Mouse (Mus musculus): ENCODE measurements at regions not wholly inside any gene's neighbourhood (a gene's known extent, or its start where the extent isn't known, plus 50 kb on each side); places are given as distances from the start of the nearest gene placed in this dataset.

DNA sequence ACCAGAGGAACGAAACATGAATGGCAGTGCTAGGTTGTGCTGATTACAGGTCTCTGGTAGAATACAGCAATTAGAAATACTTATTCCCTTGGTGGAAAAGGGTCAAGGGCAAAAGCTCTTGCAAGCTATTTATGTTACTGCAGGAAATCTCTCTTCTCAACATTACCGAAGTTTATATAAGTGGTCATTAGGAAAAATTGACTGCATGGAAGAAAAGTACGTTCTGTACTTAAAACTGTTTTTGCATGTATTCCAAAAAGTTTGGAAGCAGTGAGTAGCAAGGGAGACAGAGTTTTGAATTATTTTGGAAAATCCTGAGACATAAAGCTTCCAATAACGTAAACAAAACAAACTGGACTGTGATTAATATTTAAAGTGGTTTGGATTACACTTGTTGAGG lies 554.6 kb upstream of the Klf6 start:
- TF ChIP-seq POLR2A (IDR thresholded peaks at IDR 0.05; ENCODE audit: borderline replicate concordance, low read depth, low read length) (no peak), CTCF (IDR thresholded peaks at IDR 0.05; ENCODE audit: low read depth, low read length) (no peak)

Data from bone marrow macrophage, adult 2 months (primary cell).